Mouse (Mus musculus): ENCODE measurements around the gene Slc13a3. TPM values are rescaled to one million over a fixed set of nuclear protein-coding genes. Genes with fewer than 3 reads are reported as not detected.
"Not testable (repeated sequence)": the region's sequence is repeated elsewhere in the genome, so short reads cannot be mapped to it uniquely, and the experiment has no call there.

Gene Slc13a3
- polyA plus RNA-seq (2016; fragmentation: Nextera tagmentation; extraction: Ambion mirVana) = 2.1 and 3.3 TPM in 2 replicates

- H3K9ac ChIP-seq = peak within 1 kb of the TSS; percentile 31; the same call in 1 of the 2 replicates
- no peaks in the 10 kb centered on the region for H3K36me3 ChIP-seq (replicated peaks)
- peak within 1 kb of the TSS; percentile 21 for H3K4me3 ChIP-seq (replicated peaks)
- no peaks in the 10 kb centered on the region for H3K9me3 ChIP-seq
- WGBS = 1% methylated on average over 35 of the region's 35 CpGs
- peaks cover 16% of the 10 kb centered on the region for H3K4me1 ChIP-seq
- H3K4me2 ChIP-seq = peak within 1 kb of the TSS; percentile 51
- no peak within 1 kb of the TSS for H3K27ac ChIP-seq
- ATAC-seq (ENCODE audit: low FRiP score) = no peak
- peaks cover 39% of the 10 kb centered on the region for H3K27me3 ChIP-seq
Measured at GRCm38 (mm10) chr2:165473003-165473402, at the start of gene Slc13a3. Gene Slc13a3, minus strand, starts transcription at chr2:165473230.

GRCm38 (mm10) chr2:165515178-165515728, 42.2 kb upstream of the Slc13a3 start:
- peaks cover 15% of the 10 kb centered on the region for H3K4me1 ChIP-seq
- H3K9ac ChIP-seq = no peak overlapping the region
- no peak overlapping the region for H3K27ac ChIP-seq
- H3K9me3 ChIP-seq = no peaks in the 10 kb centered on the region
- ATAC-seq (ENCODE audit: low FRiP score) = no peak
- H3K4me2 ChIP-seq = no peak overlapping the region
- 94% methylated on average over 20 of the region's 20 CpGs for WGBS
- no peaks in the 10 kb centered on the region for H3K36me3 ChIP-seq (replicated peaks)
- H3K4me3 ChIP-seq (replicated peaks) = no peak overlapping the region
- no peaks in the 10 kb centered on the region for H3K27me3 ChIP-seq

- H3K4me3 ChIP-seq (replicated peaks) = no peak overlapping the region
- no peaks in the 10 kb centered on the region for H3K9me3 ChIP-seq
- no peak for ATAC-seq (ENCODE audit: low FRiP score)
- H3K27me3 ChIP-seq = no peaks in the 10 kb centered on the region
- peaks cover 17% of the 10 kb centered on the region for H3K4me1 ChIP-seq
- no peak overlapping the region for H3K4me2 ChIP-seq
- WGBS = 48% methylated on average over 11 of the region's 11 CpGs
- no peak overlapping the region for H3K27ac ChIP-seq
- no peak overlapping the region for H3K9ac ChIP-seq
- H3K36me3 ChIP-seq (replicated peaks) = no peaks in the 10 kb centered on the region
Measured at GRCm38 (mm10) chr2:165512870-165513600, 40.0 kb upstream of the Slc13a3 start.

GRCm38 (mm10) chr2:165512426-165512825, 39.4 kb upstream of the Slc13a3 start:
- no peak overlapping the region for H3K4me2 ChIP-seq
- no peak for ATAC-seq (ENCODE audit: low FRiP score)
- WGBS = 75% methylated on average over 6 of the region's 7 CpGs

GRCm38 (mm10) chr2:165511530-165511929, 38.5 kb upstream of the Slc13a3 start:
- not testable (repeated sequence) for H3K9me3 ChIP-seq; H3K27ac ChIP-seq; ATAC-seq (ENCODE audit: low FRiP score); H3K4me3 ChIP-seq (replicated peaks); H3K27me3 ChIP-seq; H3K36me3 ChIP-seq (replicated peaks); H3K4me2 ChIP-seq; H3K9ac ChIP-seq
- H3K4me1 ChIP-seq = peaks cover 17% of the 10 kb centered on the region
- 88% methylated on average over 4 of the region's 4 CpGs for WGBS

More at GRCm38 (mm10) chr2:165512426-165512825, 39.4 kb upstream of the Slc13a3 start:
- no peak overlapping the region for H3K4me3 ChIP-seq (replicated peaks)
- no peaks in the 10 kb centered on the region for H3K9me3 ChIP-seq
- H3K4me1 ChIP-seq = peaks cover 17% of the 10 kb centered on the region
- no peak overlapping the region for H3K27ac ChIP-seq
- no peak overlapping the region for H3K9ac ChIP-seq
- no peaks in the 10 kb centered on the region for H3K36me3 ChIP-seq (replicated peaks)
- H3K27me3 ChIP-seq = no peaks in the 10 kb centered on the region

- not testable (repeated sequence) for H3K4me3 ChIP-seq (replicated peaks); H3K9ac ChIP-seq; H3K27me3 ChIP-seq; H3K4me2 ChIP-seq; H3K36me3 ChIP-seq (replicated peaks); H3K27ac ChIP-seq; ATAC-seq (ENCODE audit: low FRiP score); H3K9me3 ChIP-seq
- WGBS = 68% methylated on average over 2 of the region's 2 CpGs
- peaks cover 17% of the 10 kb centered on the region for H3K4me1 ChIP-seq
Measured at GRCm38 (mm10) chr2:165510914-165511458, 38.0 kb upstream of the Slc13a3 start.

GRCm38 (mm10) chr2:165510466-165510865, 37.4 kb upstream of the Slc13a3 start:
- ATAC-seq (ENCODE audit: low FRiP score) = no peak
- Histone ChIP-seq H3K9ac (no peak overlapping the region), H3K27ac (no peak overlapping the region), H3K36me3 (replicated peaks) (no peaks in the 10 kb centered on the region), H3K9me3 (no peaks in the 10 kb centered on the region), H3K27me3 (no peaks in the 10 kb centered on the region), H3K4me1 (peaks cover 17% of the 10 kb centered on the region), H3K4me2 (no peak overlapping the region), H3K4me3 (replicated peaks) (no peak overlapping the region)
- WGBS = 53% methylated on average over 5 of the region's 5 CpGs

GRCm38 (mm10) chr2:165509686-165510085, 36.7 kb upstream of the Slc13a3 start:
- ATAC-seq (ENCODE audit: low FRiP score) = no peak
- H3K4me2 ChIP-seq = no peak overlapping the region
- 83% methylated on average over 9 of the region's 9 CpGs for WGBS

GRCm38 (mm10) chr2:165503259-165504203, 30.5 kb upstream of the Slc13a3 start, which contains the start of gene Slc2a10:
Gene Slc2a10, plus strand, starts transcription at chr2:165503787.
- ATAC-seq (ENCODE audit: low FRiP score) = peak; percentile 76
- peak within 1 kb of the TSS; percentile 42 for H3K4me3 ChIP-seq (replicated peaks)
- 4% methylated on average over 31 of the region's 32 CpGs for WGBS

More at GRCm38 (mm10) chr2:165509686-165510085, 36.7 kb upstream of the Slc13a3 start:
- H3K4me3 ChIP-seq (replicated peaks) = no peak overlapping the region
- H3K27ac ChIP-seq = no peak overlapping the region
- H3K9ac ChIP-seq = no peak overlapping the region
- H3K27me3 ChIP-seq = no peaks in the 10 kb centered on the region
- no peaks in the 10 kb centered on the region for H3K36me3 ChIP-seq (replicated peaks)
- H3K9me3 ChIP-seq = no peaks in the 10 kb centered on the region
- H3K4me1 ChIP-seq = peaks cover 17% of the 10 kb centered on the region

GRCm38 (mm10) chr2:165498816-165499215, 25.8 kb upstream of the Slc13a3 start:
- Histone ChIP-seq H3K9ac (no peak overlapping the region), H3K27me3 (peaks cover 3% of the 10 kb centered on the region; the same call in 1 of the 2 replicates), H3K4me1 (peaks cover 23% of the 10 kb centered on the region), H3K36me3 (replicated peaks) (no peaks in the 10 kb centered on the region), H3K9me3 (no peaks in the 10 kb centered on the region), H3K4me2 (no peak overlapping the region), H3K27ac (no peak overlapping the region), H3K4me3 (replicated peaks) (no peak overlapping the region)
- 74% methylated on average over 6 of the region's 6 CpGs for WGBS
- ATAC-seq (ENCODE audit: low FRiP score) = no peak

More at GRCm38 (mm10) chr2:165503259-165504203, 30.5 kb upstream of the Slc13a3 start, which contains the start of gene Slc2a10:
- 0 out of 2 replicates have a peak, but pooled peaks cover 3% of the 10 kb centered on the region for H3K27me3 ChIP-seq
- H3K27ac ChIP-seq = peak within 1 kb of the TSS; percentile 2; the same call in 1 of the 2 replicates
- H3K4me2 ChIP-seq = peak within 1 kb of the TSS; percentile 63
- peak within 1 kb of the TSS; percentile 65 for H3K9ac ChIP-seq
- H3K4me1 ChIP-seq = peaks cover 16% of the 10 kb centered on the region
- H3K36me3 ChIP-seq (replicated peaks) = no peaks in the 10 kb centered on the region
- H3K9me3 ChIP-seq = no peaks in the 10 kb centered on the region

- Histone ChIP-seq H3K36me3 (replicated peaks) (no peaks in the 10 kb centered on the region), H3K4me3 (replicated peaks) (no peak overlapping the region), H3K4me1 (peaks cover 18% of the 10 kb centered on the region), H3K4me2 (no peak overlapping the region), H3K27ac (no peak overlapping the region), H3K9ac (no peak overlapping the region), H3K27me3 (no peaks in the 10 kb centered on the region; the same call in 1 of the 2 replicates), H3K9me3 (no peaks in the 10 kb centered on the region)
- WGBS = 76% methylated on average over 2 of the region's 2 CpGs
- no peak for ATAC-seq (ENCODE audit: low FRiP score)
Measured at GRCm38 (mm10) chr2:165497706-165498275, 24.8 kb upstream of the Slc13a3 start.
